Mouse (Mus musculus) stomach, embryonic 16.5 days (tissue): ENCODE results near the gene Slc22a14. TPM values are rescaled to one million over a fixed set of nuclear protein-coding genes. Genes with fewer than 3 reads are reported as not detected.
A peak's percentile ranks its signal among the peaks of the same experiment; 100 is the strongest.
"Not testable (repeated sequence)": the region's sequence is repeated elsewhere in the genome, so short reads cannot be mapped to it uniquely, and the experiment has no call there.

Experiments used
- ATAC-seq: fragments of 200-750 bp; cut with Nextera tagmentation; 2 replicates; pipeline ENCODE4 v1.8.0; 2017; ENCODE audit warnings: moderate number of reproducible peaks, moderate TSS enrichment; ENCODE audit not compliant: insufficient read depth, low FRiP score
- H3K27ac ChIP-seq: fragments of 300-500 bp; sonication (generic); 2 replicates; pipeline ENCODE4 v1.5.1; 2014; ENCODE audit warnings: low read length
- H3K27me3 ChIP-seq: fragments of 300-500 bp; sonication (generic); 2 replicates; pipeline ENCODE4 v1.6.1; 2014; ENCODE audit warnings: low read length, control low read depth, mixed read lengths; ENCODE audit not compliant: control insufficient read depth, insufficient read depth
- H3K36me3 ChIP-seq: fragments of 300-500 bp; sonication (generic); 2 replicates; pipeline ENCODE4 v1.6.1; 2014; ENCODE audit warnings: low read length; ENCODE audit not compliant: control insufficient read depth, insufficient read depth
- H3K4me1 ChIP-seq: fragments of 300-500 bp; sonication (generic); 2 replicates; pipeline ENCODE4 v1.6.1; 2014; ENCODE audit warnings: low read length, control low read depth, mixed read lengths; ENCODE audit not compliant: control insufficient read depth, insufficient read depth
- H3K4me2 ChIP-seq: fragments of 300-500 bp; sonication (generic); 2 replicates; pipeline ENCODE4 v1.6.1; 2014; ENCODE audit warnings: low read depth, low read length, mixed read lengths
- H3K4me3 ChIP-seq: fragments of 300-500 bp; sonication (generic); replicated peaks from 2 replicates; pipeline ENCODE4 v1.5.1; 2014; ENCODE audit warnings: mild to moderate bottlenecking, low read length
- H3K9ac ChIP-seq: fragments of 300-500 bp; sonication (generic); 2 replicates; pipeline ENCODE4 v1.6.1; 2014; ENCODE audit warnings: low read length
- H3K9me3 ChIP-seq: fragments of 300-500 bp; sonication (generic); replicated peaks from 2 replicates; pipeline ENCODE4 v1.6.1; 2016; ENCODE audit warnings: low read length, control low read depth; ENCODE audit not compliant: control insufficient read depth
- WGBS: fragments of 180-500 bp; shearing (Covaris S2); extraction: QIAGEN DNeasy Blood & Tissue Kit; methylation state at CpG from one replicate; pipeline ENCODE4 v1.1.7; 2014; 5-methylcytosine and 5-hydroxymethylcytosine counted together
- polyA plus RNA-seq: library from polyadenylated mRNA; unstranded; fragments of >200 nt; fragmentation: Nextera tagmentation; extraction: Ambion mirVana; gene quantifications from 2 replicates; pipeline ENCODE4 v1.2.1, GENCODE M21; 2015

The Slc22a14 gene
- polyA plus RNA-seq, 1 experiment from 2014 or later = not detected

- Histone ChIP-seq H3K4me1 (peaks cover 9% of the 10 kb centered on the region; the same call in 1 of the 2 replicates), H3K4me3 (peak overlapping the region; percentile 86), H3K4me2 (peak overlapping the region; percentile 98), H3K27me3 (no peaks in the 10 kb centered on the region), H3K9me3 (no peaks in the 10 kb centered on the region), H3K9ac (peak overlapping the region; percentile 70), H3K27ac (peak overlapping the region; percentile 44), H3K36me3 (no peaks in the 10 kb centered on the region)
- 2% methylated on average over 7 of the region's 7 CpGs for WGBS
- ATAC-seq = no peak
Observed at GRCm38 (mm10) chr9:119401351-119401750, 36.0 kb upstream of the Slc22a14 start.

- no peaks in the 10 kb centered on the region for H3K9me3 ChIP-seq
- WGBS = 55% methylated on average over 1 of the region's 1 CpGs
- no peak overlapping the region for H3K9ac ChIP-seq
- no peak for ATAC-seq
- no peaks in the 10 kb centered on the region for H3K36me3 ChIP-seq
- no peaks in the 10 kb centered on the region for H3K4me1 ChIP-seq
- no peak overlapping the region for H3K4me2 ChIP-seq
- H3K27ac ChIP-seq = no peak overlapping the region
- H3K27me3 ChIP-seq = no peaks in the 10 kb centered on the region
- H3K4me3 ChIP-seq = no peak overlapping the region
Observed at GRCm38 (mm10) chr9:119394808-119395207, 29.5 kb upstream of the Slc22a14 start.

GRCm38 (mm10) chr9:119390214-119390613 is 24.9 kb upstream of the Slc22a14 start:
- WGBS = 86% methylated on average over 2 of the region's 2 CpGs
- H3K4me3 ChIP-seq = no peak overlapping the region
- H3K27ac ChIP-seq = no peak overlapping the region
- no peak overlapping the region for H3K9ac ChIP-seq
- no peaks in the 10 kb centered on the region for H3K36me3 ChIP-seq
- H3K4me1 ChIP-seq = no peaks in the 10 kb centered on the region
- ATAC-seq = no peak
- H3K4me2 ChIP-seq = no peak overlapping the region
- no peaks in the 10 kb centered on the region for H3K27me3 ChIP-seq
- no peaks in the 10 kb centered on the region for H3K9me3 ChIP-seq

- Histone ChIP-seq H3K4me1 (no peaks in the 10 kb centered on the region), H3K4me3 (no peak overlapping the region), H3K4me2 (no peak overlapping the region), H3K27me3 (no peaks in the 10 kb centered on the region), H3K9me3 (no peaks in the 10 kb centered on the region), H3K36me3 (no peaks in the 10 kb centered on the region), H3K27ac (no peak overlapping the region), H3K9ac (no peak overlapping the region)
- ATAC-seq = no peak
- WGBS = 48% methylated on average over 5 of the region's 5 CpGs
Observed at GRCm38 (mm10) chr9:119388956-119389355, 23.6 kb upstream of the Slc22a14 start.

GRCm38 (mm10) chr9:119382603-119383002 is 17.2 kb upstream of the Slc22a14 start:
- Histone ChIP-seq H3K4me2 (no peak overlapping the region), H3K9ac (no peak overlapping the region), H3K4me1 (no peaks in the 10 kb centered on the region), H3K36me3 (no peaks in the 10 kb centered on the region), H3K27ac (no peak overlapping the region), H3K27me3 (no peaks in the 10 kb centered on the region), H3K4me3 (no peak overlapping the region), H3K9me3 (no peaks in the 10 kb centered on the region)
- WGBS = 56% methylated on average over 6 of the region's 6 CpGs
- no peak for ATAC-seq

GRCm38 (mm10) chr9:119378231-119378630 is 12.9 kb upstream of the Slc22a14 start:
- H3K9ac ChIP-seq = no peak overlapping the region
- H3K36me3 ChIP-seq = no peaks in the 10 kb centered on the region
- H3K9me3 ChIP-seq = no peaks in the 10 kb centered on the region
- no peak overlapping the region for H3K4me2 ChIP-seq
- 78% methylated on average over 4 of the region's 4 CpGs for WGBS
- ATAC-seq = no peak
- H3K4me3 ChIP-seq = no peak overlapping the region
- H3K27me3 ChIP-seq = no peaks in the 10 kb centered on the region
- H3K27ac ChIP-seq = no peak overlapping the region
- no peaks in the 10 kb centered on the region for H3K4me1 ChIP-seq

- Histone ChIP-seq H3K4me2 (no peak overlapping the region), H3K4me3 (no peak overlapping the region), H3K9me3 (no peaks in the 10 kb centered on the region), H3K27ac (no peak overlapping the region), H3K27me3 (no peaks in the 10 kb centered on the region), H3K4me1 (no peaks in the 10 kb centered on the region), H3K36me3 (no peaks in the 10 kb centered on the region), H3K9ac (no peak overlapping the region)
- 60% methylated on average over 6 of the region's 6 CpGs for WGBS
- ATAC-seq = no peak
Observed at GRCm38 (mm10) chr9:119375556-119375955, 10.2 kb upstream of the Slc22a14 start.

- Histone ChIP-seq H3K9ac (no peak overlapping the region), H3K4me2 (no peak overlapping the region), H3K36me3 (no peaks in the 10 kb centered on the region), H3K4me3 (no peak overlapping the region), H3K9me3 (no peaks in the 10 kb centered on the region), H3K4me1 (no peaks in the 10 kb centered on the region), H3K27ac (no peak overlapping the region), H3K27me3 (no peaks in the 10 kb centered on the region)
- ATAC-seq = no peak
- 68% methylated on average over 3 of the region's 3 CpGs for WGBS
Observed at GRCm38 (mm10) chr9:119375008-119375407, 9.7 kb upstream of the Slc22a14 start.

- no peaks in the 10 kb centered on the region for H3K4me1 ChIP-seq
- H3K4me2 ChIP-seq = no peak overlapping the region
- ATAC-seq = no peak
- WGBS = 60% methylated on average over 4 of the region's 4 CpGs
- no peaks in the 10 kb centered on the region for H3K9me3 ChIP-seq
- H3K27ac ChIP-seq = no peak overlapping the region
- H3K9ac ChIP-seq = no peak overlapping the region
- no peak overlapping the region for H3K4me3 ChIP-seq
- no peaks in the 10 kb centered on the region for H3K27me3 ChIP-seq
- H3K36me3 ChIP-seq = no peaks in the 10 kb centered on the region
Observed at GRCm38 (mm10) chr9:119371251-119371650, 5.9 kb upstream of the Slc22a14 start.

- not testable (repeated sequence) for H3K27me3 ChIP-seq, H3K9ac ChIP-seq, H3K36me3 ChIP-seq, H3K27ac ChIP-seq, H3K4me1 ChIP-seq, H3K4me2 ChIP-seq, H3K4me3 ChIP-seq, H3K9me3 ChIP-seq, ATAC-seq
- 83% methylated on average over 4 of the region's 4 CpGs for WGBS
Observed at GRCm38 (mm10) chr9:119370770-119371169, 5.4 kb upstream of the Slc22a14 start.
